Mouse (Mus musculus): ENCODE data around the gene Bnc2.

GRCm38 (mm10) chr4:84229189-84229960, 445.7 kb downstream of the Bnc2 start:
- TF ChIP-seq CTCF (conservative IDR thresholded peaks at IDR 0.05; ENCODE audit: low read length), result no peak
- TF ChIP-seq POU5F1 (IDR thresholded peaks at IDR 0.05; ENCODE audit: borderline replicate concordance, low read length), result no peak
